ENCODE assay signal across 20 mouse cellular contexts in the genomic region with DNA sequence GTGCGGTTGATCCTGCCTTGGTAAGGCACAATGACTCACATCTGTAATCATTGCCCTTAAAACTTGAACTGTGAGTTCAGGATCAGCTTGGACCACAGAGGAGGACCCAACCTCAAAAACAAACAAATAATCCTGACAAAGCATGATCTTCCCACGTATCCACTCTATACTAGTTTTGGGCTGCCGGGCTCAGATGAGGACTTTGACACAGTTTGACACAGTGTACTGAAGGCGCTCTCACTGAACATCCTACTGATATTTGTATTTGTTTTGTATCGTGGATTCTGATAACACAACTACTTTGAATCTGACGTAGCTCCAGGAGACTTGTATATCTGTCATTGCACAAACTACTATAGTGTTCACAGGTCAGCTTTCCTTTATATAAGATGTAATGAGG. TPM values are rescaled to one million over a fixed set of nuclear protein-coding genes. Genes with fewer than 3 reads are reported as not detected.
"Had no signal": no experiment of that assay in that cellular context is flagged by ENCODE, and none has a peak within 500 bp of the region (broad histone marks: within the 10 kb centered on the region; RNA-seq: fewer than 3 reads in every experiment).

No protein-coding gene starts in this region.

- H3K9ac ChIP-seq: limb, embryonic 12.5 days; limb, embryonic 15.5 days; liver, embryonic 12.5 days; liver, embryonic 15.5 days; midbrain, embryonic 13.5 days; neural tube, embryonic 13.5 days; stomach, embryonic 15.5 days had no signal

- ATAC-seq: liver, embryonic 12.5 days; midbrain, embryonic 13.5 days; midbrain, embryonic 16.5 days had no signal

- H3K4me1 ChIP-seq: limb, embryonic 12.5 days; limb, embryonic 15.5 days; liver, embryonic 12.5 days; liver, embryonic 15.5 days; midbrain, embryonic 10.5 days; midbrain, embryonic 13.5 days; stomach, embryonic 15.5 days had no signal

- H3K4me3 ChIP-seq: limb, embryonic 12.5 days; limb, embryonic 15.5 days; liver, embryonic 12.5 days; liver, embryonic 15.5 days; megakaryocyte, embryonic 14.5 days; midbrain, embryonic 10.5 days; midbrain, embryonic 13.5 days; myocyte; neural tube, embryonic 13.5 days; stomach, embryonic 15.5 days had no signal

- H3K27ac ChIP-seq: limb, embryonic 12.5 days; limb, embryonic 15.5 days; liver, embryonic 12.5 days; liver, embryonic 15.5 days; midbrain, embryonic 10.5 days; midbrain, embryonic 13.5 days; neural tube, embryonic 13.5 days; stomach, embryonic 15.5 days had no signal

- H3K27me3 ChIP-seq: limb, embryonic 12.5 days; limb, embryonic 15.5 days; liver, embryonic 12.5 days; liver, embryonic 15.5 days; megakaryocyte, embryonic 14.5 days; midbrain, embryonic 13.5 days; neural tube, embryonic 13.5 days; stomach, embryonic 15.5 days had no signal

- DNase-seq: kidney, adult 18-20 months; left cerebral cortex, postnatal 4 days; lung, adult 2 months; retina, postnatal 1 day; right cerebral cortex, postnatal 25 days; spleen, adult 18-20 months; thymus, adult 18-20 months; thymus, postnatal 36 days had no signal

- H3K4me2 ChIP-seq: limb, embryonic 12.5 days; limb, embryonic 15.5 days; liver, embryonic 12.5 days; liver, embryonic 15.5 days; midbrain, embryonic 13.5 days; neural tube, embryonic 13.5 days; stomach, embryonic 15.5 days had no signal

- H3K9me3 ChIP-seq: limb, embryonic 12.5 days; limb, embryonic 15.5 days; liver, embryonic 12.5 days; liver, embryonic 15.5 days; midbrain, embryonic 10.5 days; midbrain, embryonic 13.5 days; neural tube, embryonic 13.5 days; stomach, embryonic 15.5 days had no signal

- H3K36me3 ChIP-seq: limb, embryonic 12.5 days; limb, embryonic 15.5 days; liver, embryonic 12.5 days; liver, embryonic 15.5 days; midbrain, embryonic 10.5 days; midbrain, embryonic 13.5 days; neural tube, embryonic 13.5 days; stomach, embryonic 15.5 days had no signal

RNA-seq across cellular contexts. Expression of a gene that starts 13.1 kb away (rescaled TPM):
- total RNA-seq: monocyte, adult 5-6 weeks had no signal
- polyA plus RNA-seq: liver, embryonic 15.5 days; lung, adult 2 months; myocyte had no signal

RNA-seq across cellular contexts. Expression of a gene that starts 14.0 kb away (rescaled TPM):
- polyA plus RNA-seq: liver, embryonic 12.5 days had no signal
